Mouse (Mus musculus) gastrocnemius, adult 18-20 months (tissue): Measurements from ENCODE around the gene Trir. TPM values are rescaled to one million over a fixed set of nuclear protein-coding genes. Genes with fewer than 3 reads are reported as not detected.

Source experiments
- DNase-seq: peaks from one replicate; pipeline ENCODE4 v3.0.0; 2021; ENCODE audit warnings: low spot score
- long read RNA-seq, 2 experiments: library from polyadenylated mRNA; stranded (forward); transcript quantifications; one replicate each; pipeline ENCODE4 v2.0.0; 2021
- total RNA-seq, 2 experiments: library from RNA; stranded (reverse); gene quantifications; 2 replicates each; pipeline ENCODE4 v1.2.3; 2021

Trir gene
- 10 to 100 TPM; 70.4 to 78.8 TPM for total RNA-seq
- long read RNA-seq, experiment 1, transcript Trir-201 (3 exons, 902 nt), result major isoform, 27 of 35 reads
- long read RNA-seq, experiment 1, partial matches to known transcripts, result 2 of 35 reads
- long read RNA-seq, experiment 1, other reads (novel, unspliced or antisense), result 6 of 35 reads
- long read RNA-seq, experiment 2, transcript Trir-201 (3 exons, 902 nt), result major isoform, 16 of 21 reads
- long read RNA-seq, experiment 2, partial matches to known transcripts, result 2 of 21 reads
- long read RNA-seq, experiment 2, other reads (novel, unspliced or antisense), result 3 of 21 reads

- peak; percentile 99 for DNase-seq
These were observed at the start of gene Trir for GRCm38 (mm10) chr8:85026670-85027515. TSS of gene Trir (plus strand) at chr8:85026823.

GRCm38 (mm10) chr8:84977435-84978247 lies 49.0 kb upstream of the Trir start:
- DNase-seq, result peak; percentile 64

GRCm38 (mm10) chr8:84978248-84978940 lies 48.2 kb upstream of the Trir start, which contains the start of gene Junb:
TSS of gene Junb (minus strand) at chr8:84978718.
- peak; percentile 96 for DNase-seq

- DNase-seq, result peak; percentile 92
These were observed 46.8 kb upstream of the Trir start for GRCm38 (mm10) chr8:84979599-84980421.

- peak; percentile 72 for DNase-seq
These were observed 45.8 kb upstream of the Trir start for GRCm38 (mm10) chr8:84980622-84981358.

- DNase-seq, result no peak
These were observed 44.8 kb upstream of the Trir start for GRCm38 (mm10) chr8:84981644-84982498.

GRCm38 (mm10) chr8:84982499-84983011 lies 44.1 kb upstream of the Trir start:
- DNase-seq, result no peak

GRCm38 (mm10) chr8:84984294-84985048 lies 42.2 kb upstream of the Trir start:
- DNase-seq, result no peak

GRCm38 (mm10) chr8:84985049-84985683 lies 41.5 kb upstream of the Trir start:
- DNase-seq, result no peak

- DNase-seq, result peak; percentile 76
These were observed 40.8 kb upstream of the Trir start for GRCm38 (mm10) chr8:84985684-84986378.

- no peak for DNase-seq
These were observed 40.2 kb upstream of the Trir start for GRCm38 (mm10) chr8:84986379-84986945.

- DNase-seq, result no peak
These were observed 39.2 kb upstream of the Trir start for GRCm38 (mm10) chr8:84987388-84987787.

GRCm38 (mm10) chr8:84987903-84988302 lies 38.7 kb upstream of the Trir start:
- DNase-seq, result no peak

- DNase-seq, result peak; percentile 80
These were observed 37.3 kb upstream of the Trir start for GRCm38 (mm10) chr8:84989311-84989731.

GRCm38 (mm10) chr8:84989810-84990209 lies 36.8 kb upstream of the Trir start:
- DNase-seq, result peak; percentile 96

- DNase-seq, result peak; percentile 97
These were observed 36.3 kb upstream of the Trir start, which contains the start of gene Hook2 for GRCm38 (mm10) chr8:84990349-84990748. TSS of gene Hook2 (plus strand) at chr8:84990603.
